Mouse (Mus musculus) midbrain, embryonic 14.5 days (tissue): ENCODE measurements around the gene Vmn1r196. TPM values are rescaled to one million over a fixed set of nuclear protein-coding genes. Genes with fewer than 3 reads are reported as not detected.

Experiments used
- ATAC-seq: fragments of 200-750 bp; cut with Nextera tagmentation; 2 replicates; pipeline ENCODE4 v1.8.0; 2017; ENCODE audit warnings: moderate number of reproducible peaks, moderate library complexity; ENCODE audit not compliant: low FRiP score, low TSS enrichment
- DNase-seq: peaks from one replicate; pipeline ENCODE4 v3.0.0-alpha.2; 2015
- H3K27ac ChIP-seq: fragments of 300-500 bp; sonication (generic); replicated peaks from 2 replicates; pipeline ENCODE4 v1.5.1; 2014; ENCODE audit warnings: mild to moderate bottlenecking, low read depth, low read length, moderate library complexity
- H3K27me3 ChIP-seq: fragments of 300-500 bp; sonication (generic); 2 replicates; pipeline ENCODE4 v1.6.1; 2014; ENCODE audit warnings: low read length, control low read depth, mixed read lengths; ENCODE audit not compliant: control insufficient read depth, insufficient read depth
- H3K36me3 ChIP-seq: fragments of 300-500 bp; sonication (generic); 2 replicates; pipeline ENCODE4 v1.6.1; 2014; ENCODE audit warnings: low read length, control low read depth; ENCODE audit not compliant: control insufficient read depth, insufficient read depth
- H3K4me1 ChIP-seq: fragments of 300-500 bp; sonication (generic); 2 replicates; pipeline ENCODE4 v1.6.1; 2014; ENCODE audit warnings: mild to moderate bottlenecking, antibody characterized with exemption, low read length, control low read depth; ENCODE audit not compliant: control insufficient read depth, insufficient read depth
- H3K4me2 ChIP-seq: fragments of 300-500 bp; sonication (generic); 2 replicates; pipeline ENCODE4 v1.6.1; 2014; ENCODE audit warnings: mild to moderate bottlenecking, low read length, moderate library complexity
- H3K4me3 ChIP-seq: fragments of 300-500 bp; sonication (generic); replicated peaks from 2 replicates; pipeline ENCODE4 v1.5.1; 2014; ENCODE audit warnings: low read depth, low read length
- H3K9ac ChIP-seq: fragments of 300-500 bp; sonication (generic); replicated peaks from 2 replicates; pipeline ENCODE4 v1.6.1; 2014; ENCODE audit warnings: mild to moderate bottlenecking, low read length, moderate library complexity
- H3K9me3 ChIP-seq: fragments of 300-500 bp; sonication (generic); 2 replicates; pipeline ENCODE4 v1.6.1; 2016; ENCODE audit warnings: low read length, control low read depth, mixed read lengths; ENCODE audit not compliant: control insufficient read depth
- WGBS: fragments of 180-500 bp; shearing (Covaris S2); extraction: QIAGEN DNeasy Blood & Tissue Kit; methylation state at CpG from one replicate; pipeline ENCODE4 v1.1.7; 2014; 5-methylcytosine and 5-hydroxymethylcytosine counted together
- polyA plus RNA-seq: library from polyadenylated mRNA; unstranded; fragments of >200 nt; fragmentation: Nextera tagmentation; extraction: Ambion mirVana; gene quantifications from 2 replicates; pipeline ENCODE4 v1.2.1, GENCODE M21; 2014

The Vmn1r196 gene
- polyA plus RNA-seq, 1 experiment from 2014 or later, result not detected

DNA sequence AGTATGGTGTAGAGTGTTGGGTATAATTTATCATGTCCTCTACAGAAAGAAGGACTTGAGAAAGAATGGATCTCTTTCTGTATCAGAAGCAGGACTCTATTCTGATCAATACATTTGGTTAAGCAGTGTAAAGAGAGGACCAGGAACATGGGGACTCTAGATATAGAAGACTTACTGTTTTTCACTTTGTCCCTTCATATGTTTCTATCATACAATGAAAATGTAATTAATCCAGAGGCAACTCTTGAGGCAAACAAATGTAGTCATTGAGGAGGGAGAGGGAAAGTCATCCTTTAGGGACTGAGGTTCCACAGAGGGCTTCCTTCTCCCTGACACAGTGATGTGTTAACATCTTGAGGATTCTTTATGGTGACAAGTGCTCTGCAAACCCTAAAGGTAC is 34.6 kb downstream of the Vmn1r196 start, which contains the start of gene Vmn1r197:
Gene Vmn1r197, plus strand, starts transcription at position 301 of the 400 bp plus-strand sequence.
- Histone ChIP-seq H3K27me3 (no peaks in the 10 kb centered on the region), H3K36me3 (no peaks in the 10 kb centered on the region), H3K4me1 (no peaks in the 10 kb centered on the region), H3K4me2 (no peak within 1 kb of the TSS), H3K9ac (no peak within 1 kb of the TSS), H3K27ac (no peak within 1 kb of the TSS), H3K4me3 (no peak within 1 kb of the TSS), H3K9me3 (no peaks in the 10 kb centered on the region)
- no peak for DNase-seq
- no peak for ATAC-seq

DNA sequence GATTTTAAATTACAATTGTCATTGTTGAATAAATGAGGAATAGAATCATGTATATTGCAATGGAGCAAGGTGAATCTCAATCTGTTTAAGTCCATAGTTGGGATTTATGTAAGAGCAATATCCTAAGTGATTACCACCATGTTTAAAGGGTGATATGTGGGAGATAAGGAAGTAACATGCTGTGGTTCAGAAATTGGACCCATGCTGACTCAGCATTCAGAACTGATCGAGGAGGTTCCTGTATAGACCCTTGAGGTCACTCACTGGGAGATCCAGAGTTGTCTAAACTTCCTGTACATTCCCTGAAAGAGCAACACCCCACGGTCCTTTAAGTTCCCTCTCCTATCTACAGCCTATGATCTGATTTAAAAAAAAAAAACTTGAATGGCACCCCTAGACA is 43.5 kb downstream of the Vmn1r196 start:
- Histone ChIP-seq H3K27me3 (no peaks in the 10 kb centered on the region), H3K9ac (no peak overlapping the region), H3K4me1 (no peaks in the 10 kb centered on the region), H3K36me3 (no peaks in the 10 kb centered on the region), H3K4me3 (no peak overlapping the region), H3K27ac (no peak overlapping the region), H3K9me3 (no peaks in the 10 kb centered on the region), H3K4me2 (no peak overlapping the region)
- ATAC-seq (no peak), DNase-seq (no peak)
- 79% methylated on average over 2 of the region's 2 CpGs for WGBS

DNA sequence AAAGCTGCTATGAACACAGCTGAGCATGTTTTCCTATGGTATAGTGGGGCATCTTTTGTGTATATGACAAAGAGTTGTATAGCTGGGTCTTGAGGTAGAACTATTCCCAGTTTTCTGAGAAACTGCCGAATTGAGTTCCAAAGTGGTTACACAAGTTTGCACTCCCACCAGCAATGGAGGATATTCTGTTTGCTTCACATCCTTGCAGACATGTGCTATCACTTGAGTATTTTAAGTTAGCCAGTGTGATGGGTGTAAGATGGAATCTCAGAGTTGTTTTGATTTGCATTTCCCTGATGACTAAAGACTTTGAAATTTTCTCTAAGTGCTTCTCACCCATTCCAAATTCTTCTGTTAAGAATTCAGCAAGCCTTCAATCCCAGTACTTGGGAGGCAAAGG is 45.8 kb downstream of the Vmn1r196 start:
- 93% methylated on average over 1 of the region's 1 CpGs for WGBS
- Histone ChIP-seq H3K4me1 (no peaks in the 10 kb centered on the region), H3K4me3 (no peak overlapping the region), H3K4me2 (no peak overlapping the region), H3K36me3 (no peaks in the 10 kb centered on the region), H3K9ac (no peak overlapping the region), H3K9me3 (no peaks in the 10 kb centered on the region), H3K27ac (no peak overlapping the region), H3K27me3 (no peaks in the 10 kb centered on the region)
- DNase-seq (no peak), ATAC-seq (no peak)

Other genes starting within 250 kb of the Vmn1r196 start
- 6.6 and 6.8 TPM in 2 replicates for gene Hist1h4i, start 248.6 kb upstream of the Vmn1r196 start, polyA plus RNA-seq
- gene Hist1h2ag, start 247.0 kb upstream of the Vmn1r196 start, polyA plus RNA-seq, result 9.4 and 11.7 TPM in 2 replicates
- gene Hist1h2bj, start 246.7 kb upstream of the Vmn1r196 start, polyA plus RNA-seq, result 4.1 and 7.9 TPM in 2 replicates
- gene Vmn1r188, start 205.5 kb upstream of the Vmn1r196 start, polyA plus RNA-seq, result not detected in 2 replicates
- not detected in 2 replicates for gene Vmn1r189, start 184.1 kb upstream of the Vmn1r196 start, polyA plus RNA-seq
- not detected in 2 replicates for gene Vmn1r191, start 106.0 kb upstream of the Vmn1r196 start, polyA plus RNA-seq
- not detected in 2 replicates for gene Vmn1r192, start 98.8 kb upstream of the Vmn1r196 start, polyA plus RNA-seq
- not detected in 2 replicates for gene Vmn1r193, start 66.8 kb upstream of the Vmn1r196 start, polyA plus RNA-seq
- gene Vmn1r194, start 45.7 kb upstream of the Vmn1r196 start, polyA plus RNA-seq, result not detected in 2 replicates
- not detected in 2 replicates for gene Vmn1r195, start 19.4 kb upstream of the Vmn1r196 start, polyA plus RNA-seq
- not detected in 2 replicates for gene Vmn1r197, start 34.7 kb downstream of the Vmn1r196 start, polyA plus RNA-seq
- gene Vmn1r198, start 60.4 kb downstream of the Vmn1r196 start, polyA plus RNA-seq, result not detected in 2 replicates
- not detected in 2 replicates for gene Vmn1r199, start 89.9 kb downstream of the Vmn1r196 start, polyA plus RNA-seq
- 0.20 TPM in 1 of 2 replicates, not detected in the other for gene Vmn1r200, start 100.5 kb downstream of the Vmn1r196 start, polyA plus RNA-seq
- not detected in 2 replicates for gene Vmn1r201, start 182.0 kb downstream of the Vmn1r196 start, polyA plus RNA-seq
- gene Vmn1r202, start 215.5 kb downstream of the Vmn1r196 start, polyA plus RNA-seq, result not detected in 2 replicates
- gene Vmn1r203, start 228.2 kb downstream of the Vmn1r196 start, polyA plus RNA-seq, result not detected in 2 replicates